Mouse (Mus musculus) stomach, embryonic 16.5 days (tissue): Measurements from ENCODE around the gene Tmprss7. TPM values are rescaled to one million over a fixed set of nuclear protein-coding genes. Genes with fewer than 3 reads are reported as not detected.

Experiments
- ATAC-seq: fragments of 200-750 bp; cut with Nextera tagmentation; 2 replicates; pipeline ENCODE4 v1.8.0; 2017; ENCODE audit warnings: moderate number of reproducible peaks, moderate TSS enrichment; ENCODE audit not compliant: insufficient read depth, low FRiP score
- H3K27ac ChIP-seq: fragments of 300-500 bp; sonication (generic); 2 replicates; pipeline ENCODE4 v1.5.1; 2014; ENCODE audit warnings: low read length
- H3K27me3 ChIP-seq: fragments of 300-500 bp; sonication (generic); 2 replicates; pipeline ENCODE4 v1.6.1; 2014; ENCODE audit warnings: low read length, control low read depth, mixed read lengths; ENCODE audit not compliant: control insufficient read depth, insufficient read depth
- H3K36me3 ChIP-seq: fragments of 300-500 bp; sonication (generic); 2 replicates; pipeline ENCODE4 v1.6.1; 2014; ENCODE audit warnings: low read length; ENCODE audit not compliant: control insufficient read depth, insufficient read depth
- H3K4me1 ChIP-seq: fragments of 300-500 bp; sonication (generic); 2 replicates; pipeline ENCODE4 v1.6.1; 2014; ENCODE audit warnings: low read length, control low read depth, mixed read lengths; ENCODE audit not compliant: control insufficient read depth, insufficient read depth
- H3K4me2 ChIP-seq: fragments of 300-500 bp; sonication (generic); 2 replicates; pipeline ENCODE4 v1.6.1; 2014; ENCODE audit warnings: low read depth, low read length, mixed read lengths
- H3K4me3 ChIP-seq: fragments of 300-500 bp; sonication (generic); replicated peaks from 2 replicates; pipeline ENCODE4 v1.5.1; 2014; ENCODE audit warnings: mild to moderate bottlenecking, low read length
- H3K9ac ChIP-seq: fragments of 300-500 bp; sonication (generic); 2 replicates; pipeline ENCODE4 v1.6.1; 2014; ENCODE audit warnings: low read length
- H3K9me3 ChIP-seq: fragments of 300-500 bp; sonication (generic); replicated peaks from 2 replicates; pipeline ENCODE4 v1.6.1; 2016; ENCODE audit warnings: low read length, control low read depth; ENCODE audit not compliant: control insufficient read depth
- WGBS: fragments of 180-500 bp; shearing (Covaris S2); extraction: QIAGEN DNeasy Blood & Tissue Kit; methylation state at CpG from one replicate; pipeline ENCODE4 v1.1.7; 2014; 5-methylcytosine and 5-hydroxymethylcytosine counted together
- polyA plus RNA-seq: library from polyadenylated mRNA; unstranded; fragments of >200 nt; fragmentation: Nextera tagmentation; extraction: Ambion mirVana; gene quantifications from 2 replicates; pipeline ENCODE4 v1.2.1, GENCODE M21; 2015

Gene Tmprss7
- polyA plus RNA-seq, 1 experiment from 2014 or later, result 0.26 TPM

GRCm38 (mm10) chr16:45722460-45722951 lies 29.0 kb upstream of the Tmprss7 start:
- no peak for ATAC-seq
- H3K36me3 ChIP-seq, result no peaks in the 10 kb centered on the region
- H3K27ac ChIP-seq, result no peak overlapping the region
- no peak overlapping the region for H3K4me2 ChIP-seq
- H3K4me1 ChIP-seq, result peaks cover 15% of the 10 kb centered on the region; the same call in 1 of the 2 replicates
- no peaks in the 10 kb centered on the region for H3K27me3 ChIP-seq
- WGBS, result 62% methylated on average over 3 of the region's 3 CpGs
- H3K9ac ChIP-seq, result no peak overlapping the region
- H3K9me3 ChIP-seq, result no peaks in the 10 kb centered on the region
- H3K4me3 ChIP-seq, result no peak overlapping the region

- H3K9ac ChIP-seq, result no peak overlapping the region
- H3K27ac ChIP-seq, result no peak overlapping the region
- WGBS, result 79% methylated on average over 10 of the region's 10 CpGs
- H3K36me3 ChIP-seq, result no peaks in the 10 kb centered on the region
- no peak overlapping the region for H3K4me3 ChIP-seq
- H3K9me3 ChIP-seq, result no peaks in the 10 kb centered on the region
- H3K4me2 ChIP-seq, result no peak overlapping the region
- no peak for ATAC-seq
- H3K27me3 ChIP-seq, result no peaks in the 10 kb centered on the region
- peaks cover 15% of the 10 kb centered on the region; the same call in 1 of the 2 replicates for H3K4me1 ChIP-seq
Measured at GRCm38 (mm10) chr16:45720022-45720630, 26.7 kb upstream of the Tmprss7 start.

DNA sequence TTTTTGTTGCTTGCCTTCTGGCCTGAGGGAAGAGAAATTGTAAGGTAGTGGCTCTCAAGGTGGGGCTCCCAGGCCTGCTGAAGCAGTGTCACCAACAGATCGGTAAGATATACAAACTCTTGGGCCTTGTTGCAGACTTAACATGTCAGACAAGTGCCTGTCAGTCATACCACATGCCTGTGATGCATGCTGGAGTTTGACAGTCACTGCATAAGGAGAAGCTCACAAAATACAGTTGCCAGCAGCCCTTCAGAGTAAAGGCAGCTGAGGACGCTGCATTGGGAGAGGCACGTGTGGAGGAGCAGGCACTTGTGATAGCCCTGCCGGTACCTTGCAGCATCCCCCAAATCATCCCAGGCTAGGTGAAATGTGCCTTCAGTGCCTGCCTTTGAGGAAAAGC lies 24.8 kb upstream of the Tmprss7 start:
- 89% methylated on average over 4 of the region's 4 CpGs for WGBS
- H3K4me3 ChIP-seq, result no peak overlapping the region
- no peak overlapping the region for H3K9ac ChIP-seq
- H3K27ac ChIP-seq, result no peak overlapping the region
- no peaks in the 10 kb centered on the region for H3K36me3 ChIP-seq
- no peaks in the 10 kb centered on the region for H3K27me3 ChIP-seq
- no peak for ATAC-seq
- 0 out of 2 replicates have a peak, but pooled peaks cover 6% of the 10 kb centered on the region for H3K4me1 ChIP-seq
- H3K9me3 ChIP-seq, result no peaks in the 10 kb centered on the region
- H3K4me2 ChIP-seq, result no peak overlapping the region

GRCm38 (mm10) chr16:45714489-45715150 lies 21.2 kb upstream of the Tmprss7 start:
- H3K27me3 ChIP-seq, result no peaks in the 10 kb centered on the region
- 75% methylated on average over 5 of the region's 5 CpGs for WGBS

DNA sequence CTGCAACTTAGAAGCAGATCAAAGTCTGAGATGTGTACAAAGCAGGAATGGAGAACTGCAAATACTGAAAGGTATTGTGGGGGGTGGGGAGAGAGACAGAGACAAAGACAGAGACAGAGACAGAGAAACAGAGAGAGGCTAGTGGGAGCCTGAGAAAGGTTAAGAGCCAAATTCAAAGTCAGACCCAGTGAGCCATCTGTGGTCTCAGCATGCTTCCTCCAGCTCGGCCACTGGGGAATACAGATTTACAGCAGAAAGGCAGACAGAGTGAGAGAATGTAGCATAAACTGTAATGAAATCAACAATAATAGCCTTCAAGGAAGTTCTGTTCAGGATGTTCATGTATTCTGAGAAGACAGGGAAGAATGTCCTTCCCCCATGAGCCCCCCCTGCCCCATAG lies 20.4 kb upstream of the Tmprss7 start:
- Histone ChIP-seq H3K9ac (no peak overlapping the region), H3K36me3 (no peaks in the 10 kb centered on the region), H3K4me2 (no peak overlapping the region), H3K4me1 (no peaks in the 10 kb centered on the region), H3K9me3 (no peaks in the 10 kb centered on the region), H3K27me3 (no peaks in the 10 kb centered on the region), H3K4me3 (no peak overlapping the region), H3K27ac (no peak overlapping the region)
- WGBS, result 73% methylated on average over 1 of the region's 1 CpGs
- no peak for ATAC-seq

More at GRCm38 (mm10) chr16:45714489-45715150, 21.2 kb upstream of the Tmprss7 start:
- no peak for ATAC-seq
- H3K4me1 ChIP-seq, result no peaks in the 10 kb centered on the region
- no peak overlapping the region for H3K27ac ChIP-seq
- no peak overlapping the region for H3K4me3 ChIP-seq
- no peaks in the 10 kb centered on the region for H3K9me3 ChIP-seq
- no peak overlapping the region for H3K9ac ChIP-seq
- no peaks in the 10 kb centered on the region for H3K36me3 ChIP-seq
- H3K4me2 ChIP-seq, result no peak overlapping the region

DNA sequence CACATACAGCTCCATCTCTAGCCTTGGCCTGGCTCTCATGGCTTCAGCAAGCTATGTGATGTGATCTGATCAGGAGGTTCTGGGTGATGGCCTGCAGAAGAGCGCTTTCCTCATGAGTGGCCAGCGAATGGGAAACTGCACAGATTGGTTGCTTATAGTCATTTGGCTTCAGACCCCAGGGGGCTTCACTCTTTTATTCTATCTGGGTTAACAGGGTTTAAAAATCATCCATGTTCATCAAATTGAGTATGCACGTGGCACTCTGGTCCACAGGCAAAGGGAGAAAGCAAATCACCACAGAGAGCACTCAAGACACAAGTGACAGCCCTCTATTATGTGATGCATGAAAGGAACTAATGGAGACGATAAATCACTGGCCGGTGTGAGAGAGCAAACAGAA lies 19.8 kb upstream of the Tmprss7 start:
- ATAC-seq, result no peak
- WGBS, result 82% methylated on average over 5 of the region's 5 CpGs
- H3K27ac ChIP-seq, result no peak overlapping the region

GRCm38 (mm10) chr16:45711263-45711662 lies 17.8 kb upstream of the Tmprss7 start:
- Histone ChIP-seq H3K4me3 (no peak overlapping the region), H3K36me3 (no peaks in the 10 kb centered on the region), H3K27me3 (no peaks in the 10 kb centered on the region), H3K4me1 (no peaks in the 10 kb centered on the region), H3K9ac (no peak overlapping the region), H3K9me3 (no peaks in the 10 kb centered on the region), H3K27ac (no peak overlapping the region), H3K4me2 (no peak overlapping the region)
- no peak for ATAC-seq
- WGBS, result 70% methylated on average over 7 of the region's 7 CpGs

More for the DNA sequence above, 19.8 kb upstream of the Tmprss7 start:
- no peaks in the 10 kb centered on the region for H3K4me1 ChIP-seq
- no peaks in the 10 kb centered on the region for H3K9me3 ChIP-seq
- no peaks in the 10 kb centered on the region for H3K36me3 ChIP-seq
- no peak overlapping the region for H3K4me2 ChIP-seq
- no peak overlapping the region for H3K4me3 ChIP-seq
- no peak overlapping the region for H3K9ac ChIP-seq
- H3K27me3 ChIP-seq, result no peaks in the 10 kb centered on the region

DNA sequence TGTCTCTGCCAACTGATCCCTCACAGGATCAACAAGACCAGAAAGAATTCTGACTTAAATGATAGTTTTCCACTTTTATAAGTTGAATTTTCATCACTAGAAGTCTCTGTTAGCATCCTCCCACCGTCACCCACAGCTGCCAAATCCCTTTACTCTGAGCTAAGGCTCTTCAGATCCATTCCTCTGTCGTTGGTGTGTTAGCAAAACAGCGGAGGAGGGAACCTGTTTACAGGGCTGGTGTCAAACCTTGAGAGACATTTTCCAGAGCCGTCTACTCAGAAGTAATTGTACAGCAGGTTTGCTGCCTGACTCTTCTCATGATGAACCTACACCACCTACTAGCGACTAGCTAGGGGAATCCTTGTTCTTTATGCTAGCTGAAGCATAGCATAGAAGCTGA lies 5.8 kb upstream of the Tmprss7 start:
- WGBS, result 45% methylated on average over 5 of the region's 5 CpGs
- Histone ChIP-seq H3K4me1 (no peaks in the 10 kb centered on the region), H3K9me3 (no peaks in the 10 kb centered on the region), H3K36me3 (no peaks in the 10 kb centered on the region), H3K9ac (no peak overlapping the region), H3K4me2 (no peak overlapping the region), H3K4me3 (no peak overlapping the region), H3K27ac (no peak overlapping the region), H3K27me3 (no peaks in the 10 kb centered on the region)
- ATAC-seq, result no peak

DNA sequence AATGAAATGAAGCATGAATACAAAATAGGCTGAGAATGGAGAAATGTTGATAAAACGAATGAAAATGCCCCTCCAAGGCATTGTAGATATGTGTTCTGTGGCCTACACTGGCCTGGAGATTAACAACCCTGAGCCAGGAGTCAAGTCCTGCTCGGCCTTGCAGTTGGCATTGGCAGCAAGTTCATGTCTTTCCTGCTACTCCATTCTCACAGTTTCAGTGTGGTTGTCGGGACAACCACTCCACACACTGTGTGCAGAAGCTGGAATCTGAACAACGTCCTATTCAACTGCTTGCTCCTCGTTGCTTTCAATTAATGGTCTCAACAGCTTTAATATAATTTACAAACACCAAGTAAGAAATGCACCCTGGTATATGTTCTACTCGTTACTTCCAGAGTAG lies 4.5 kb upstream of the Tmprss7 start:
- WGBS, result 75% methylated on average over 6 of the region's 6 CpGs
- Histone ChIP-seq H3K4me2 (no peak overlapping the region), H3K36me3 (no peaks in the 10 kb centered on the region), H3K9ac (no peak overlapping the region), H3K9me3 (no peaks in the 10 kb centered on the region), H3K4me3 (no peak overlapping the region), H3K27me3 (no peaks in the 10 kb centered on the region), H3K4me1 (no peaks in the 10 kb centered on the region), H3K27ac (no peak overlapping the region)
- no peak for ATAC-seq
